Mouse (Mus musculus): ENCODE measurements at regions not wholly inside any gene's neighbourhood (a gene's known extent, or its start where the extent isn't known, plus 50 kb on each side); places are given as distances from the start of the nearest gene placed in this dataset.
A peak's percentile ranks its signal among the peaks of the same experiment; 100 is the strongest.

GRCm38 (mm10) chr1:190639846-190640245, 271.7 kb downstream of the Rps6kc1 start:
- no peak for DNase-seq (ENCODE audit: low read depth, low spot score)

GRCm38 (mm10) chr1:190634935-190635334, 276.6 kb downstream of the Rps6kc1 start:
- DNase-seq (ENCODE audit: low read depth, low spot score), result no peak

- no peak for DNase-seq (ENCODE audit: low read depth, low spot score)
Measured at GRCm38 (mm10) chr1:190631641-190632040, 279.9 kb downstream of the Rps6kc1 start.

- DNase-seq (ENCODE audit: low read depth, low spot score), result no peak
Measured at GRCm38 (mm10) chr1:190630193-190630592, 281.4 kb downstream of the Rps6kc1 start.

GRCm38 (mm10) chr1:190623916-190624315, 287.7 kb downstream of the Rps6kc1 start:
- DNase-seq (ENCODE audit: low read depth, low spot score), result no peak

GRCm38 (mm10) chr1:190600425-190600824, 311.1 kb downstream of the Rps6kc1 start:
- DNase-seq (ENCODE audit: low read depth, low spot score), result no peak

GRCm38 (mm10) chr1:190599622-190600021, 311.9 kb downstream of the Rps6kc1 start:
- no peak for DNase-seq (ENCODE audit: low read depth, low spot score)

- no peak for DNase-seq (ENCODE audit: low read depth, low spot score)
Measured at GRCm38 (mm10) chr1:190596209-190596608, 315.4 kb downstream of the Rps6kc1 start.

GRCm38 (mm10) chr1:190591621-190592020, 319.9 kb downstream of the Rps6kc1 start:
- no peak for DNase-seq (ENCODE audit: low read depth, low spot score)

- DNase-seq (ENCODE audit: low read depth, low spot score), result no peak
Measured at GRCm38 (mm10) chr1:190589586-190589985, 322.0 kb downstream of the Rps6kc1 start.

- no peak for DNase-seq (ENCODE audit: low read depth, low spot score)
Measured at GRCm38 (mm10) chr1:190583272-190583671, 328.3 kb downstream of the Rps6kc1 start.

- no peak for DNase-seq (ENCODE audit: low read depth, low spot score)
Measured at GRCm38 (mm10) chr1:190580653-190581052, 330.9 kb downstream of the Rps6kc1 start.

GRCm38 (mm10) chr1:190570981-190571380, 340.6 kb downstream of the Rps6kc1 start:
- no peak for DNase-seq (ENCODE audit: low read depth, low spot score)

GRCm38 (mm10) chr1:190570563-190570962, 341.0 kb downstream of the Rps6kc1 start:
- no peak for DNase-seq (ENCODE audit: low read depth, low spot score)

- no peak for DNase-seq (ENCODE audit: low read depth, low spot score)
Measured at GRCm38 (mm10) chr1:190566744-190567143, 344.8 kb downstream of the Rps6kc1 start.

- DNase-seq (ENCODE audit: low read depth, low spot score), result no peak
Measured at GRCm38 (mm10) chr1:190562865-190563457, 348.6 kb downstream of the Rps6kc1 start.

GRCm38 (mm10) chr1:190560086-190560485, 351.5 kb downstream of the Rps6kc1 start:
- no peak for DNase-seq (ENCODE audit: low read depth, low spot score)

- DNase-seq (ENCODE audit: low read depth, low spot score), result no peak
Measured at GRCm38 (mm10) chr1:190541892-190542291, 369.7 kb downstream of the Rps6kc1 start.

GRCm38 (mm10) chr1:190532879-190533676, 362.6 kb upstream of the Prox1 start:
- DNase-seq (ENCODE audit: low read depth, low spot score), result peak; percentile 36

- DNase-seq (ENCODE audit: low read depth, low spot score), result no peak
Measured at GRCm38 (mm10) chr1:190531224-190531623, 360.7 kb upstream of the Prox1 start.

GRCm38 (mm10) chr1:190530079-190530478, 359.6 kb upstream of the Prox1 start:
- DNase-seq (ENCODE audit: low read depth, low spot score), result no peak

GRCm38 (mm10) chr1:190527545-190528137, 357.1 kb upstream of the Prox1 start:
- DNase-seq (ENCODE audit: low read depth, low spot score), result no peak

GRCm38 (mm10) chr1:190526634-190527033, 356.1 kb upstream of the Prox1 start:
- DNase-seq (ENCODE audit: low read depth, low spot score), result no peak

All from forelimb bud, embryonic 11.5 days (tissue).